Mouse (Mus musculus): ENCODE results near the gene Tmem274. TPM values are rescaled to one million over a fixed set of nuclear protein-coding genes. Genes with fewer than 3 reads are reported as not detected.

The Tmem274 gene
- polyA plus RNA-seq, 1 experiment from 2014 or later, result not detected

DNA sequence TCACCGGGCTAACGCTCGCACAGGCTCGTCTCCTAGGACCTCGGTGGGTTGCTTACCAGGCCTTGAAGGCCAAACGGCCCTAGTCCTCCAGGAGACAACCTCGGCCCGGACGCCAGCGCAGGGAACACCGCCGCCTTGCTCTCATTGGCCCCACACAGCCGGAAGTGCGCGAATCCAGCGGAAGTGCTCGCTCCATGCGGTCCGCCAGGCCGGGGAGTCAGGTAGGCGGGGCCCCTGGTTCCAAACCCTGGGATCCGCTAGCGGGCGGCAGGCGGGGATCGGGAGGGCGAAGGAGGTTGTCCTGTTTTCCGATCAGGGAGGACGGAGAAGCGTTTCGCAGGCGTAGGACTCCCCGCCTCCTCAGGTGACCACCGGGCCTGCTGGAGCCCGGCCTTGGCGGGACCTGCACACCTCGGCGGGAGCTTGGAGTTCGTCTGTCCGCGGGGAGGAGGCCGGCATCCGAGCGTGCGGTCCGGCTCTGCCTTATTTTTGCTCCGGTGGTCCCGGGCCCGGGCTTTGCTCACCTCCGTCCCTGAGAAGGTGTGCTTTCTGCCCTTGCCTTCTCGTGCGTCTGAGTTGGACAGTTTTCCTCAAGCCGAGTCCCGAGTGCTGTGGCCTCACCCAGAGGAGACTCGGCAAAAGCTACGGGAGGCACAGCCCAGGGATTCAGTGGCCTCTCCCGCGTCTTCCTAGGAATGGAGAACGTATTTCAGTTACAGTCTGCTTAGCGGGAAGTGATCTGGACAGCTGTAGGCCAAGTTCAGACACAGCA lies 8.1 kb downstream of the Tmem274 start, which contains the start of the genes Nmnat1 and Lzic:
Nmnat1 (minus strand) TSS at position 150 of the 772 bp plus-strand sequence.
Lzic (plus strand) TSS at position 177 of the 772 bp plus-strand sequence.
- WGBS, result under 1% methylated on average over 60 of the region's 60 CpGs
- Histone ChIP-seq H3K36me3 (peaks cover 36% of the 10 kb centered on the region), H3K27ac (replicated peaks) (peak within 1 kb of the TSS; percentile 70), H3K4me2 (peak within 1 kb of the TSS; percentile 71), H3K9ac (peak within 1 kb of the TSS; percentile 79), H3K27me3 (no peaks in the 10 kb centered on the region), H3K4me3 (peak within 1 kb of the TSS; percentile 75), H3K9me3 (no peaks in the 10 kb centered on the region), H3K4me1 (replicated peaks) (peaks cover 31% of the 10 kb centered on the region)
- ATAC-seq (ENCODE audit: low read depth), result peak; percentile 98

GRCm38 (mm10) chr4:149485825-149486206 lies 8.6 kb downstream of the Tmem274 start:
- Histone ChIP-seq H3K36me3 (peaks cover 40% of the 10 kb centered on the region), H3K27ac (replicated peaks) (no peak overlapping the region; the same call in 1 of the 2 replicates), H3K4me1 (replicated peaks) (peaks cover 31% of the 10 kb centered on the region), H3K9ac (peak overlapping the region; percentile 79), H3K9me3 (no peaks in the 10 kb centered on the region), H3K4me3 (peak overlapping the region; percentile 75), H3K27me3 (no peaks in the 10 kb centered on the region), H3K4me2 (peak overlapping the region; percentile 71)
- 1% methylated on average over 10 of the region's 10 CpGs for WGBS
- ATAC-seq (ENCODE audit: low read depth), result no peak; the same call in 1 of the 2 replicates

DNA sequence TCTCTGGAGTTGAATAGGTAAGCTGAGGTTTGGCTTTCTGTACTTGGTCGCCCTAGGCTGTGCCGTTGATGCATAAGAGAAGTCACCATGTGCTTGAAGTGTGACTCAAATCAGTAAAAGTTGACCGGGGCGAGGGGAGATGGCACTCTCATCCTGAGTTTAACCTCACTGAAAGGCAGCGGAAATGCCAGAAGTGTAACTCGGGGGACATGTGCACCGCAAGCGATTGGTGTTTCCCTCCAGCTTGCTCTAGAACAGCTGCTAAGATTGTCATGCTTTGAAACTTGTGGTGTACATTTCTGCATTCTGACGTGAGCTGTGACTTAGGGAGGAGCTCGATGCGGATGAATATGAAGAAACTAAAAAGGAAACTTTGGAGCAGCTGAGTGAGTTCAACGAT lies 10.6 kb downstream of the Tmem274 start:
- peaks cover 31% of the 10 kb centered on the region for H3K4me1 ChIP-seq (replicated peaks)
- H3K9ac ChIP-seq, result no peak overlapping the region
- no peak overlapping the region for H3K4me2 ChIP-seq
- no peaks in the 10 kb centered on the region; the same call in 1 of the 2 replicates for H3K9me3 ChIP-seq
- no peak for ATAC-seq (ENCODE audit: low read depth)
- H3K4me3 ChIP-seq, result no peak overlapping the region
- WGBS, result 94% methylated on average over 12 of the region's 12 CpGs
- H3K36me3 ChIP-seq, result peaks cover 57% of the 10 kb centered on the region
- H3K27me3 ChIP-seq, result no peaks in the 10 kb centered on the region
- H3K27ac ChIP-seq (replicated peaks), result no peak overlapping the region

DNA sequence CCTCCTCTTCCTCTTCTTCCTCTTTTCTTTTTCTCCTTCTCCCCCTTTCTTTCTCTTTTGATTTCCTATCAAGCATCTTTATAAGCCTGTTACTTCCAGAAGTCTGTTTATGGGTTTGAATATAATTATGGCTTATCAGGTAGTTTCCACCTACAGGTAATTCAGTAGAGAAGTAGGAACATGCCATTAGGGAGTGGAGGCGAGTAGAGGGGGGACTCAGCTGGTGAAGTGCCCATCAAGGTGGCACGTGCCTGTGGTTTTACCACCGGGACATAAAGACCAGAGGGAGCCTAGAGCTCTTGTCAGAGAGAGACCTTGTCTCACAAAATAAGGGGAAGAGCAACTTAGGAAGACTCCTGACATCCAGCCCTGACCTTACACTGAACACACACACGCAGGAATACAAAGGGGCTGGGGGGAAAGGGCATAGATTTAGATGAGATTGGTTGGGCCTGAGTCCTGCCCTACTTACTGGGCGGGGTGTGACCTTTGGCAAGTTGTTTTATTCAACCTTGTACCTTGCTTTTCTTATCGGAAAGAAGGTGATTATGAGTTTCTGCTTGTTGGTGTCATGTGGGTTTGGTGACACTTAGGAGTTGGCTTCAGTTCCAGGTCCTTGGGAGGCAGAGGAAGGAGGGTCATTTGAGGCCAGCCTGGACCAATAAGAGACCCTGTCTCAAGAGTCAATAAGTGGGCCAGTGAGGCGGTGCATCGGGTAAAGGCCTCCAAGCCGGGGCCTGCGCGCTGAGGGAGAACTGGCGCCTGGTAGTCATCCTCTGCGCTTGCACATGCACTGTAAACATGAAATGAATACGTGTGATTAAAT lies 12.4 kb downstream of the Tmem274 start:
- Histone ChIP-seq H3K36me3 (peaks cover 74% of the 10 kb centered on the region), H3K4me1 (replicated peaks) (peaks cover 22% of the 10 kb centered on the region), H3K27ac (replicated peaks) (no peak overlapping the region), H3K9me3 (no peaks in the 10 kb centered on the region; the same call in 1 of the 2 replicates), H3K4me3 (no peak overlapping the region), H3K4me2 (no peak overlapping the region), H3K27me3 (no peaks in the 10 kb centered on the region), H3K9ac (no peak overlapping the region)
- whole genome bisulfite sequencing, result 96% methylated on average over 14 of the region's 14 CpGs
- ATAC-seq (ENCODE audit: low read depth), result no peak

DNA sequence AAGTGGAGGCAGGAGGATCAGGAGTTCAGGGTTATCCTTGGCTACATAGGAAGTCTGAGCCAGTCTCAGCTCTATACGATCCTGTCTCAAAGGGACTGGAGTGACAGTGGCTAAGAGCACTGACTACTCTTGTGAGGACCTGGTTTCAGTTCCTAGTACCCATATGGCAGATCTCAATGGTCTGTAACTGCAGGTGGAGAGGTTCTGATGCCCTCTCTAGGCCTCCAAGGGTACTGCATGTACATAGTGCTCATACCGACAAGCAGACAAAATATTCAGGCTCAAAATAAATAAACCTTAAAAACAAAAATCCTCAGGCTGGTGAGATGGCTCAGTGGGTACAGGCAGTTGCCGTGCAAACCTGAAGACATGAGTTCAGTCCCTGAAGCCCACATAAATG lies 14.0 kb downstream of the Tmem274 start:
- no peak for ATAC-seq (ENCODE audit: low read depth)
- Histone ChIP-seq H3K4me1 (replicated peaks) (peaks cover 20% of the 10 kb centered on the region), H3K4me3 (no peak overlapping the region), H3K4me2 (no peak overlapping the region), H3K9ac (no peak overlapping the region), H3K9me3 (no peaks in the 10 kb centered on the region; the same call in 1 of the 2 replicates), H3K27ac (replicated peaks) (no peak overlapping the region), H3K27me3 (no peaks in the 10 kb centered on the region), H3K36me3 (peaks cover 87% of the 10 kb centered on the region)
- 98% methylated on average over 3 of the region's 3 CpGs for WGBS

GRCm38 (mm10) chr4:149496612-149497011 lies 19.4 kb downstream of the Tmem274 start:
- H3K36me3 ChIP-seq, result peaks cover 81% of the 10 kb centered on the region
- no peak overlapping the region for H3K4me2 ChIP-seq
- 10% methylated on average over 2 of the region's 2 CpGs for WGBS
- H3K9ac ChIP-seq, result no peak overlapping the region
- no peaks in the 10 kb centered on the region for H3K9me3 ChIP-seq
- no peaks in the 10 kb centered on the region for H3K27me3 ChIP-seq
- no peak overlapping the region for H3K4me3 ChIP-seq
- peaks cover 15% of the 10 kb centered on the region for H3K4me1 ChIP-seq (replicated peaks)
- ATAC-seq (ENCODE audit: low read depth), result peak; percentile 63; the same call in 1 of the 2 replicates
- H3K27ac ChIP-seq (replicated peaks), result peak overlapping the region; percentile 67

DNA sequence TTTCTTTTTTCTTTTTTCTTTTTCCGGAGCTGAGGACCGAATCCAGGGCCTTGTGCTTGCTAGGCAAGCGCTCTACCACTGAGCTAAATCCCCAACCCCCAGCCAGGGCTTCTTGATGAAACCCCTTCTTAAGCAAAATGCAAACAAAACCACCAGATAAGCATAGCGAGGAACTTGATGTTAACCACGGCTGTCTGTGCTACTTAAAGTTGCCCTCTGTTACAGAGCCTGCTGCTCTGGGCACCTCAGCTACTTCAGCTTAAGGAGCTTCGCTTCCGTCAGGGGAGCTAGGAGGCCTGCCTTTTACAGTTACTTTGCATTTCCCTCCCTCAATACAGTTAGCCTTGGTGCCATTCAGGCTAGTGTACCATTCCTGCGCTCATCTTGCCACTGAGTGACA lies 21.7 kb downstream of the Tmem274 start:
- Histone ChIP-seq H3K9ac (no peak overlapping the region), H3K36me3 (peaks cover 77% of the 10 kb centered on the region), H3K9me3 (no peaks in the 10 kb centered on the region), H3K4me1 (replicated peaks) (peaks cover 15% of the 10 kb centered on the region), H3K27ac (replicated peaks) (no peak overlapping the region), H3K4me3 (no peak overlapping the region), H3K4me2 (no peak overlapping the region), H3K27me3 (no peaks in the 10 kb centered on the region)
- ATAC-seq (ENCODE audit: low read depth), result no peak
- WGBS, result 89% methylated on average over 8 of the region's 8 CpGs

DNA sequence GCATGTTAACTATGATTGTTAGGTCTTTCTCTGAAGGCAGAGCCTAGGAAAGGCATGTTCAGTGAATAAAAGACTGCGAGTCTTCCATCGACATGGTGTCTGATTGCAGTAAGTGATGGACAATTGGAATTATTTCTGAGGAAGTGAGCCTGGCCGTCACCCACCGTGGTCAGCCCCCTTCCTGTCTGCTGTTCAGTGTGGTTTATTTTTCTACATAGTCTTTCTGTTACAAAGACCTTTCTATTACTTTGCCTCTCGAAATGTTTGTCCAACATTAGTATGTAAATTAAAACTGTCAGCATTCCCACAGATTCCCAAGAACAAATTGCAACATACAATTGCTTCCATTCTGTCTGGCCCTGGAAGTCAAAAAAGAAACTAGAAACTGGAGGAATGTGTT lies 22.6 kb downstream of the Tmem274 start:
- Histone ChIP-seq H3K36me3 (peaks cover 68% of the 10 kb centered on the region), H3K4me1 (replicated peaks) (peaks cover 21% of the 10 kb centered on the region), H3K4me3 (no peak overlapping the region), H3K9ac (no peak overlapping the region), H3K4me2 (no peak overlapping the region), H3K9me3 (no peaks in the 10 kb centered on the region), H3K27ac (replicated peaks) (no peak overlapping the region), H3K27me3 (no peaks in the 10 kb centered on the region)
- WGBS, result 82% methylated on average over 5 of the region's 5 CpGs
- ATAC-seq (ENCODE audit: low read depth), result no peak

GRCm38 (mm10) chr4:149504363-149504762 lies 27.2 kb downstream of the Tmem274 start:
- Histone ChIP-seq H3K9me3 (no peaks in the 10 kb centered on the region), H3K9ac (no peak overlapping the region), H3K4me1 (replicated peaks) (peaks cover 11% of the 10 kb centered on the region; the same call in 1 of the 2 replicates), H3K4me2 (no peak overlapping the region), H3K27ac (replicated peaks) (no peak overlapping the region), H3K36me3 (peaks cover 30% of the 10 kb centered on the region), H3K4me3 (no peak overlapping the region), H3K27me3 (no peaks in the 10 kb centered on the region)
- WGBS, result 69% methylated on average over 5 of the region's 5 CpGs
- ATAC-seq (ENCODE audit: low read depth), result no peak

GRCm38 (mm10) chr4:149504858-149505257 lies 27.7 kb downstream of the Tmem274 start:
- no peak overlapping the region for H3K4me2 ChIP-seq
- H3K4me1 ChIP-seq (replicated peaks), result peaks cover 11% of the 10 kb centered on the region; the same call in 1 of the 2 replicates
- no peaks in the 10 kb centered on the region for H3K27me3 ChIP-seq
- no peak overlapping the region for H3K4me3 ChIP-seq
- no peaks in the 10 kb centered on the region for H3K9me3 ChIP-seq
- no peak overlapping the region for H3K9ac ChIP-seq
- H3K36me3 ChIP-seq, result peaks cover 26% of the 10 kb centered on the region
- no peak for ATAC-seq (ENCODE audit: low read depth)
- 14% methylated on average over 3 of the region's 3 CpGs for WGBS
- no peak overlapping the region for H3K27ac ChIP-seq (replicated peaks)

- Histone ChIP-seq H3K27me3 (no peaks in the 10 kb centered on the region), H3K4me3 (no peak overlapping the region), H3K9ac (no peak overlapping the region), H3K36me3 (peaks cover 20% of the 10 kb centered on the region), H3K4me2 (no peak overlapping the region), H3K4me1 (replicated peaks) (peaks cover 11% of the 10 kb centered on the region; the same call in 1 of the 2 replicates), H3K27ac (replicated peaks) (no peak overlapping the region), H3K9me3 (no peaks in the 10 kb centered on the region)
- no peak for ATAC-seq (ENCODE audit: low read depth)
- 54% methylated on average over 14 of the region's 15 CpGs for WGBS
Observed at GRCm38 (mm10) chr4:149505261-149505967, 28.2 kb downstream of the Tmem274 start.
